Mouse (Mus musculus): ENCODE results near the gene Tulp3. TPM values are rescaled to one million over a fixed set of nuclear protein-coding genes. Genes with fewer than 3 reads are reported as not detected.

The Tulp3 gene
- polyA plus RNA-seq, 1 experiment from 2014 or later = 9.0 TPM

GRCm38 (mm10) chr6:128355201-128355681, 410 bp downstream of the Tulp3 start:
- Histone ChIP-seq H3K4me3 (peak overlapping the region; percentile 69), H3K9ac (peak overlapping the region; percentile 72), H3K27ac (peak overlapping the region; percentile 78), H3K4me2 (peak overlapping the region; percentile 87), H3K36me3 (peaks cover 24% of the 10 kb centered on the region), H3K4me1 (replicated peaks) (peaks cover 15% of the 10 kb centered on the region), H3K27me3 (no peaks in the 10 kb centered on the region), H3K9me3 (replicated peaks) (no peaks in the 10 kb centered on the region)
- WGBS = under 1% methylated on average over 28 of the region's 28 CpGs
- peak; percentile 50 for ATAC-seq (replicated peaks; ENCODE audit: insufficient number of reproducible peaks, insufficient read depth, low FRiP score, low read depth)

GRCm38 (mm10) chr6:128354140-128354539, 1.5 kb downstream of the Tulp3 start:
- H3K4me2 ChIP-seq = no peak overlapping the region
- peaks cover 25% of the 10 kb centered on the region for H3K36me3 ChIP-seq
- no peak overlapping the region for H3K9ac ChIP-seq
- no peak for ATAC-seq (replicated peaks; ENCODE audit: insufficient number of reproducible peaks, insufficient read depth, low FRiP score, low read depth)
- no peaks in the 10 kb centered on the region for H3K9me3 ChIP-seq (replicated peaks)
- H3K4me1 ChIP-seq (replicated peaks) = peaks cover 13% of the 10 kb centered on the region
- H3K27me3 ChIP-seq = no peaks in the 10 kb centered on the region
- H3K4me3 ChIP-seq = no peak overlapping the region
- no peak overlapping the region for H3K27ac ChIP-seq
- WGBS = 61% methylated on average over 3 of the region's 3 CpGs

GRCm38 (mm10) chr6:128349711-128350110, 5.9 kb downstream of the Tulp3 start:
- H3K4me3 ChIP-seq = no peak overlapping the region
- H3K27ac ChIP-seq = no peak overlapping the region; the same call in 1 of the 2 replicates
- H3K27me3 ChIP-seq = no peaks in the 10 kb centered on the region
- no peak overlapping the region for H3K9ac ChIP-seq
- peaks cover 7% of the 10 kb centered on the region for H3K4me1 ChIP-seq (replicated peaks)
- H3K4me2 ChIP-seq = no peak overlapping the region
- H3K9me3 ChIP-seq (replicated peaks) = no peaks in the 10 kb centered on the region
- 54% methylated on average over 7 of the region's 7 CpGs for WGBS
- peaks cover 3% of the 10 kb centered on the region; the same call in 1 of the 2 replicates for H3K36me3 ChIP-seq
- ATAC-seq (replicated peaks; ENCODE audit: insufficient number of reproducible peaks, insufficient read depth, low FRiP score, low read depth) = no peak

GRCm38 (mm10) chr6:128346782-128347181, 8.9 kb downstream of the Tulp3 start:
- H3K27me3 ChIP-seq = no peaks in the 10 kb centered on the region
- H3K4me3 ChIP-seq = no peak overlapping the region
- no peaks in the 10 kb centered on the region for H3K9me3 ChIP-seq (replicated peaks)
- H3K27ac ChIP-seq = no peak overlapping the region
- H3K4me2 ChIP-seq = no peak overlapping the region
- no peak for ATAC-seq (replicated peaks; ENCODE audit: insufficient number of reproducible peaks, insufficient read depth, low FRiP score, low read depth)
- H3K36me3 ChIP-seq = peaks cover 3% of the 10 kb centered on the region; the same call in 1 of the 2 replicates
- 82% methylated on average over 6 of the region's 6 CpGs for WGBS
- no peaks in the 10 kb centered on the region for H3K4me1 ChIP-seq (replicated peaks)
- H3K9ac ChIP-seq = no peak overlapping the region

GRCm38 (mm10) chr6:128345623-128346022, 10.0 kb downstream of the Tulp3 start:
- H3K9ac ChIP-seq = no peak overlapping the region
- no peak for ATAC-seq (replicated peaks; ENCODE audit: insufficient number of reproducible peaks, insufficient read depth, low FRiP score, low read depth)
- no peaks in the 10 kb centered on the region for H3K4me1 ChIP-seq (replicated peaks)
- no peak overlapping the region for H3K4me3 ChIP-seq
- no peak overlapping the region for H3K27ac ChIP-seq
- WGBS = 81% methylated on average over 10 of the region's 10 CpGs
- H3K9me3 ChIP-seq (replicated peaks) = no peaks in the 10 kb centered on the region
- H3K36me3 ChIP-seq = peaks cover 3% of the 10 kb centered on the region; the same call in 1 of the 2 replicates
- H3K4me2 ChIP-seq = no peak overlapping the region
- H3K27me3 ChIP-seq = no peaks in the 10 kb centered on the region

GRCm38 (mm10) chr6:128341956-128342723, 13.5 kb downstream of the Tulp3 start:
- Histone ChIP-seq H3K4me1 (replicated peaks) (peaks cover 6% of the 10 kb centered on the region), H3K36me3 (no peaks in the 10 kb centered on the region), H3K9me3 (replicated peaks) (no peaks in the 10 kb centered on the region), H3K4me3 (no peak overlapping the region), H3K27me3 (no peaks in the 10 kb centered on the region), H3K27ac (no peak overlapping the region), H3K9ac (no peak overlapping the region), H3K4me2 (no peak overlapping the region)
- WGBS = 89% methylated on average over 11 of the region's 11 CpGs
- no peak for ATAC-seq (replicated peaks; ENCODE audit: insufficient number of reproducible peaks, insufficient read depth, low FRiP score, low read depth)

- Histone ChIP-seq H3K36me3 (no peaks in the 10 kb centered on the region), H3K9me3 (replicated peaks) (no peaks in the 10 kb centered on the region), H3K4me2 (no peak overlapping the region), H3K4me1 (replicated peaks) (peaks cover 15% of the 10 kb centered on the region), H3K27me3 (no peaks in the 10 kb centered on the region), H3K9ac (no peak overlapping the region), H3K4me3 (no peak overlapping the region), H3K27ac (no peak overlapping the region)
- peak; percentile 62 for ATAC-seq (replicated peaks; ENCODE audit: insufficient number of reproducible peaks, insufficient read depth, low FRiP score, low read depth)
- 34% methylated on average over 5 of the region's 5 CpGs for WGBS
Observed at GRCm38 (mm10) chr6:128338876-128339275, 16.8 kb downstream of the Tulp3 start.

GRCm38 (mm10) chr6:128337467-128337866, 18.2 kb downstream of the Tulp3 start:
- peaks cover 15% of the 10 kb centered on the region for H3K4me1 ChIP-seq (replicated peaks)
- no peaks in the 10 kb centered on the region for H3K9me3 ChIP-seq (replicated peaks)
- no peak for ATAC-seq (replicated peaks; ENCODE audit: insufficient number of reproducible peaks, insufficient read depth, low FRiP score, low read depth)
- H3K27ac ChIP-seq = no peak overlapping the region
- H3K4me2 ChIP-seq = no peak overlapping the region
- H3K4me3 ChIP-seq = no peak overlapping the region
- no peaks in the 10 kb centered on the region for H3K27me3 ChIP-seq
- no peaks in the 10 kb centered on the region for H3K36me3 ChIP-seq
- no peak overlapping the region for H3K9ac ChIP-seq
- WGBS = 81% methylated on average over 7 of the region's 7 CpGs

- Histone ChIP-seq H3K9me3 (replicated peaks) (peaks cover under 1% of the 10 kb centered on the region; the same call in 1 of the 2 replicates), H3K27me3 (no peaks in the 10 kb centered on the region), H3K4me2 (peak overlapping the region; percentile 33; the same call in 1 of the 2 replicates), H3K36me3 (peaks cover 16% of the 10 kb centered on the region), H3K9ac (no peak overlapping the region), H3K4me1 (replicated peaks) (peaks cover 15% of the 10 kb centered on the region), H3K4me3 (no peak overlapping the region), H3K27ac (peak overlapping the region; percentile 25; the same call in 1 of the 2 replicates)
- ATAC-seq (replicated peaks; ENCODE audit: insufficient number of reproducible peaks, insufficient read depth, low FRiP score, low read depth) = peak; percentile 41; the same call in 1 of the 2 replicates
- WGBS = 10% methylated on average over 12 of the region's 12 CpGs
Observed at GRCm38 (mm10) chr6:128334397-128335124, 21.1 kb downstream of the Tulp3 start.

GRCm38 (mm10) chr6:128318317-128318716, 37.3 kb downstream of the Tulp3 start:
- Histone ChIP-seq H3K36me3 (peaks cover 19% of the 10 kb centered on the region), H3K9me3 (replicated peaks) (no peaks in the 10 kb centered on the region), H3K4me1 (replicated peaks) (no peaks in the 10 kb centered on the region), H3K4me2 (no peak overlapping the region), H3K9ac (no peak overlapping the region), H3K4me3 (no peak overlapping the region), H3K27me3 (no peaks in the 10 kb centered on the region), H3K27ac (no peak overlapping the region)
- no peak; the same call in 1 of the 2 replicates for ATAC-seq (replicated peaks; ENCODE audit: insufficient number of reproducible peaks, insufficient read depth, low FRiP score, low read depth)
- 6% methylated on average over 4 of the region's 4 CpGs for WGBS

GRCm38 (mm10) chr6:128315597-128315996, 40.1 kb downstream of the Tulp3 start:
- no peak overlapping the region for H3K4me2 ChIP-seq
- ATAC-seq (replicated peaks; ENCODE audit: insufficient number of reproducible peaks, insufficient read depth, low FRiP score, low read depth) = no peak
- H3K9me3 ChIP-seq (replicated peaks) = no peaks in the 10 kb centered on the region
- no peaks in the 10 kb centered on the region for H3K27me3 ChIP-seq
- H3K4me1 ChIP-seq (replicated peaks) = no peaks in the 10 kb centered on the region
- WGBS = 67% methylated on average over 8 of the region's 8 CpGs
- H3K4me3 ChIP-seq = no peak overlapping the region
- no peaks in the 10 kb centered on the region for H3K36me3 ChIP-seq
- H3K27ac ChIP-seq = no peak overlapping the region
- no peak overlapping the region for H3K9ac ChIP-seq

Measured in heart, embryonic 15.5 days (tissue).